Mouse (Mus musculus) kidney, postnatal 0 days (tissue): ENCODE results near the gene Tpcn2. TPM values are rescaled to one million over a fixed set of nuclear protein-coding genes. Genes with fewer than 3 reads are reported as not detected.

ENCODE experiments used
- ATAC-seq: fragments of 200-750 bp; cut with Nextera tagmentation; replicated peaks from 2 replicates; pipeline ENCODE4 v1.8.0; 2017; ENCODE audit warnings: low read depth, moderate number of reproducible peaks, moderate TSS enrichment, moderate library complexity; ENCODE audit not compliant: low FRiP score
- DNase-seq: peaks from one replicate; pipeline ENCODE4 v3.0.0-alpha.2; 2016; ENCODE audit warnings: low spot score
- H3K27ac ChIP-seq: fragments of 300-500 bp; sonication (generic); 2 replicates; pipeline ENCODE4 v1.5.1; 2014; ENCODE audit warnings: mild to moderate bottlenecking
- H3K27me3 ChIP-seq: fragments of 300-500 bp; sonication (generic); 2 replicates; pipeline ENCODE4 v1.6.1; 2014; ENCODE audit warnings: low read length, mixed read lengths; ENCODE audit not compliant: insufficient read depth
- H3K36me3 ChIP-seq: fragments of 300-500 bp; sonication (generic); 2 replicates; pipeline ENCODE4 v1.6.1; 2014; ENCODE audit warnings: low read length, mixed read lengths; ENCODE audit not compliant: insufficient read depth
- H3K4me1 ChIP-seq: fragments of 300-500 bp; sonication (generic); replicated peaks from 2 replicates; pipeline ENCODE4 v1.6.1; 2014; ENCODE audit warnings: antibody characterized with exemption, low read length, mixed read lengths; ENCODE audit not compliant: insufficient read depth
- H3K4me2 ChIP-seq: fragments of 300-500 bp; sonication (generic); 2 replicates; pipeline ENCODE4 v1.6.1; 2014; ENCODE audit warnings: mild to moderate bottlenecking, low read length, moderate library complexity, mixed read lengths
- H3K4me3 ChIP-seq: fragments of 300-500 bp; sonication (generic); replicated peaks from 2 replicates; pipeline ENCODE4 v1.5.1; 2014; ENCODE audit warnings: low read depth, low read length
- H3K9ac ChIP-seq: fragments of 300-500 bp; sonication (generic); 2 replicates; pipeline ENCODE4 v1.6.1; 2014; ENCODE audit warnings: low read depth, low read length
- H3K9me3 ChIP-seq: fragments of 300-500 bp; sonication (generic); replicated peaks from 2 replicates; pipeline ENCODE4 v1.6.1; 2016; ENCODE audit warnings: low read length, inconsistent platforms, mixed read lengths
- CTCF ChIP-seq: IDR thresholded peaks from 2 replicates; pipeline ENCODE4 v1.5.1; 2016; ENCODE audit warnings: antibody characterized with exemption, low read depth, mild to moderate bottlenecking, moderate library complexity
- WGBS: fragments of 180-500 bp; shearing (Covaris S2); extraction: QIAGEN DNeasy Blood & Tissue Kit; methylation state at CpG from one replicate; pipeline ENCODE4 v1.1.7; 2014; 5-methylcytosine and 5-hydroxymethylcytosine counted together
- polyA plus RNA-seq: library from polyadenylated mRNA; unstranded; fragments of >200 nt; fragmentation: Nextera tagmentation; extraction: Ambion mirVana; gene quantifications from 2 replicates; pipeline ENCODE4 v1.2.1, GENCODE M21; 2015

Tpcn2 gene
- polyA plus RNA-seq, 1 experiment from 2014 or later, result 7.7 TPM

- H3K9me3 ChIP-seq, result no peaks in the 10 kb centered on the region
- no peak overlapping the region for H3K4me2 ChIP-seq
- H3K36me3 ChIP-seq, result no peaks in the 10 kb centered on the region
- H3K9ac ChIP-seq, result no peak overlapping the region
- DNase-seq, result no peak
- H3K27ac ChIP-seq, result no peak overlapping the region
- TF ChIP-seq CTCF, result no peak
- no peaks in the 10 kb centered on the region for H3K27me3 ChIP-seq
- 76% methylated on average over 6 of the region's 6 CpGs for WGBS
- peaks cover 10% of the 10 kb centered on the region for H3K4me1 ChIP-seq
- no peak for ATAC-seq
- H3K4me3 ChIP-seq, result no peak overlapping the region
Measured at GRCm38 (mm10) chr7:145225626-145226025, 58.2 kb downstream of the Tpcn2 start.

DNA sequence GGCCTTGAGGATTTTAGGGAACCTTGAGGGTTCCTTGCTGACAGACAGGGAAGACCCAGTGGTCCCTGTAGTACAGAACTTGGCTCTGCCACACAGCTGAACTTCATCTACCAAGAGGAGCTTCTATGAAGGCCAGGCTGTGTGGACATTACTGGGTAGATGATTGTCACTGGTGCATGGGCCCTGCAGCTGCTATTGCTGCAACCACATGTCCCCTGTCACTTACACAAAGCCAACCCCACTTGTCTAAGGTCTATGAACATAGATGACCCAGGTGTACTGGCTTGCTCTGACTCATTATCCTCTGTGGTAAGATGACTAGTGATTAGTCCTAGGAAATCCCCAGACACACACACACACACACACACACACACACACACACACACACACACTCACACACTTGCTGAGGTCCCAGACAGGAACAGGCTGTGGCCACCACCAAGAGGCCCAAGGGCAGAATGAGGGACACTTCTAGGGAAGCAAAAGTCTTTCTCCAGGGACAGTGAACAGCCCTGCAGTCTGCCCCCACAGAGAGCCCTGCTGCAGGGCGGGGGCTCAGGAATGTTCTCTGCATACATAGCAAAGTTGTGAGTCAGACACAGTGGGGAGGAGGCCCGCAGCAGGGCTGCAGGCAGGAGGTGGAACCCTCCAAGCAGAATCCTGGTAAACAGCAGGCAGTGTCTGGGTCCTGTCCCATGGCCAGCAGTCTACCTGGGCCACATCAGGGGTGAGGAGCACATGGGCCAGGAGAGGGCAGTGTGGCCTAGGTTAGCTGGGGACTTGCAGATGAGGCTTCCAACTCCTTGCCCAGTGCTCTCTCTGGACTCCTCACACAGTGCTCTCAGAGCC is 61.7 kb downstream of the Tpcn2 start:
- no peak overlapping the region for H3K4me2 ChIP-seq
- peaks cover 10% of the 10 kb centered on the region for H3K4me1 ChIP-seq
- peak; percentile 93 for DNase-seq
- H3K9me3 ChIP-seq, result no peaks in the 10 kb centered on the region
- H3K27ac ChIP-seq, result peak overlapping the region; percentile 81
- no peaks in the 10 kb centered on the region for H3K27me3 ChIP-seq
- H3K4me3 ChIP-seq, result no peak overlapping the region
- H3K9ac ChIP-seq, result no peak overlapping the region
- H3K36me3 ChIP-seq, result no peaks in the 10 kb centered on the region
- peak; percentile 68 for TF ChIP-seq CTCF
- WGBS, result 7% methylated on average over 2 of the region's 2 CpGs
- ATAC-seq, result peak; percentile 92

- Histone ChIP-seq H3K36me3 (no peaks in the 10 kb centered on the region), H3K9me3 (no peaks in the 10 kb centered on the region), H3K4me3 (no peak overlapping the region), H3K4me1 (peaks cover 13% of the 10 kb centered on the region), H3K9ac (no peak overlapping the region), H3K4me2 (no peak overlapping the region), H3K27ac (peak overlapping the region; percentile 81), H3K27me3 (no peaks in the 10 kb centered on the region)
- ATAC-seq, result no peak
- 43% methylated on average over 2 of the region's 2 CpGs for WGBS
- no peak for TF ChIP-seq CTCF
- DNase-seq, result no peak
Measured at GRCm38 (mm10) chr7:145221346-145221745, 62.5 kb downstream of the Tpcn2 start.

DNA sequence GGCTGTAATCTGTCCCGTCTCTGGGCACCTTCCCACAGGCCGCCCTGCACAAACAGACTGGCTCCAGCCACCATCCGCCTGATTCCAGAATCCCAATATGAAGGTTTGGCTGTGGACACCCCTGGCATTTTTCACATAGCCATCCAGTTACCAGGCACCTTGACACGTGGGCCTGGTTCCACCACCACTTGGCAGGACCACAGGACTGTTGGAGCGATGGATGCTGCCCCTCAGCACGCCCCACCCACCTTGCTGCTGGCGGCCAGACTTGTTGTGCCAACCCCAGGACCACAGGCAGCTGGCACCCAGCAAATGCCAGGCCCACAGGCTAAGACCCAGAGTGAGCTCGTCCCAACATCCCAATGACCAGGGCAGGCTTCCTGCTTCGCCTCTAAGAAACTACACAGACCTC is 64.4 kb downstream of the Tpcn2 start:
- Histone ChIP-seq H3K9ac (no peak overlapping the region), H3K36me3 (no peaks in the 10 kb centered on the region), H3K4me1 (peaks cover 17% of the 10 kb centered on the region), H3K27ac (no peak overlapping the region), H3K27me3 (no peaks in the 10 kb centered on the region), H3K4me2 (no peak overlapping the region), H3K9me3 (no peaks in the 10 kb centered on the region), H3K4me3 (no peak overlapping the region)
- ATAC-seq (no peak), DNase-seq (no peak)
- WGBS, result 71% methylated on average over 9 of the region's 9 CpGs
- TF ChIP-seq CTCF, result no peak

DNA sequence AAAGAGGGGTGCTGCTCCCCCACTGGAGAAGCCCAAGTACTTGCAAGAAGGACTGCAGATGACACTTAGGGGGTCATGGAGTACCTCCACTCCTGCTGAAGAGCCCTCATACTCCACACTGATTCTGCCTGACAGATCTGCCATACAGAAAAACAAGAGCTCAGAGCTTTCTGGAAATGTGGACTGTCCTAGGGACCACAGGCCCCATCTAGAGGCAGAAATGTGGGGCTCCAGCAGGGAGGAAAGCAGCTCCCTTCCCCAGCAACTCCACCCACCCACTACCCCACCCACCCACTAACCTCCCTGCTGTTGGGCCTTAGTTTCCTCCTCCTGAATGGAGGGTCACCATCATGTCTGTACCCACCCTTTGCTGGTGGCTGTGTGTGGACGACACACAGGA is 67.2 kb downstream of the Tpcn2 start:
- no peaks in the 10 kb centered on the region for H3K27me3 ChIP-seq
- DNase-seq (peak; percentile 87), ATAC-seq (peak; percentile 10; the same call in 1 of the 2 replicates)
- peak; percentile 76 for TF ChIP-seq CTCF
- WGBS, result 33% methylated on average over 1 of the region's 1 CpGs
- H3K36me3 ChIP-seq, result no peaks in the 10 kb centered on the region
- H3K4me3 ChIP-seq, result no peak overlapping the region
- H3K27ac ChIP-seq, result no peak overlapping the region
- H3K9me3 ChIP-seq, result no peaks in the 10 kb centered on the region
- no peak overlapping the region for H3K4me2 ChIP-seq
- peaks cover 15% of the 10 kb centered on the region; the same call in 1 of the 2 replicates for H3K4me1 ChIP-seq
- no peak overlapping the region for H3K9ac ChIP-seq

- Histone ChIP-seq H3K27ac (no peak overlapping the region), H3K9ac (no peak overlapping the region), H3K36me3 (no peaks in the 10 kb centered on the region), H3K4me3 (no peak overlapping the region), H3K27me3 (no peaks in the 10 kb centered on the region), H3K4me2 (no peak overlapping the region), H3K9me3 (no peaks in the 10 kb centered on the region), H3K4me1 (peaks cover 20% of the 10 kb centered on the region; the same call in 1 of the 2 replicates)
- TF ChIP-seq CTCF, result no peak
- ATAC-seq (no peak), DNase-seq (no peak)
- WGBS, result 94% methylated on average over 4 of the region's 4 CpGs
Measured at GRCm38 (mm10) chr7:145215476-145215875, 68.3 kb downstream of the Tpcn2 start.
